Mouse (Mus musculus): ENCODE measurements around the gene Mcrip2.

The Mcrip2 gene

GRCm38 (mm10) chr17:25868601-25869191, at the start of gene Mcrip2:
Gene Mcrip2 (minus strand): TSS chr17:25868764.
- DNase-seq (ENCODE audit: low spot score in 2 of 2): peak; percentile 87 to 88

GRCm38 (mm10) chr17:25918037-25918750, 49.6 kb upstream of the Mcrip2 start:
- no peak for DNase-seq (ENCODE audit: low spot score in 2 of 2)

GRCm38 (mm10) chr17:25916931-25917647, 48.5 kb upstream of the Mcrip2 start:
- DNase-seq (ENCODE audit: low spot score in 2 of 2): no peak

GRCm38 (mm10) chr17:25914295-25914694, 45.7 kb upstream of the Mcrip2 start:
- no peak for DNase-seq (ENCODE audit: low spot score in 2 of 2)

- no peak for DNase-seq (ENCODE audit: low spot score in 2 of 2)
Observed at GRCm38 (mm10) chr17:25913877-25914275, 45.3 kb upstream of the Mcrip2 start.

- peak in 1 of 2 experiments; percentile 49 for DNase-seq (ENCODE audit: low spot score in 2 of 2)
Observed at GRCm38 (mm10) chr17:25913186-25913876, 44.8 kb upstream of the Mcrip2 start.

GRCm38 (mm10) chr17:25911816-25912215, 43.3 kb upstream of the Mcrip2 start:
- DNase-seq (ENCODE audit: low spot score in 2 of 2): no peak

- no peak for DNase-seq (ENCODE audit: low spot score in 2 of 2)
Observed at GRCm38 (mm10) chr17:25907640-25908039, 39.1 kb upstream of the Mcrip2 start.

GRCm38 (mm10) chr17:25903061-25903460, 34.5 kb upstream of the Mcrip2 start:
- no peak for DNase-seq (ENCODE audit: low spot score in 2 of 2)

GRCm38 (mm10) chr17:25900193-25900592, 31.6 kb upstream of the Mcrip2 start:
- DNase-seq (ENCODE audit: low spot score in 2 of 2): no peak

GRCm38 (mm10) chr17:25895891-25896290, 27.3 kb upstream of the Mcrip2 start:
- DNase-seq (ENCODE audit: low spot score in 2 of 2): no peak

- no peak for DNase-seq (ENCODE audit: low spot score in 2 of 2)
Observed at GRCm38 (mm10) chr17:25895415-25895814, 26.9 kb upstream of the Mcrip2 start.

GRCm38 (mm10) chr17:25893975-25894617, 25.5 kb upstream of the Mcrip2 start:
- peak; percentile 73 to 80 for DNase-seq (ENCODE audit: low spot score in 2 of 2)

GRCm38 (mm10) chr17:25888837-25889236, 20.3 kb upstream of the Mcrip2 start:
- DNase-seq (ENCODE audit: low spot score in 2 of 2): no peak

- DNase-seq (ENCODE audit: low spot score in 2 of 2): no peak
Observed at GRCm38 (mm10) chr17:25887467-25887866, 18.9 kb upstream of the Mcrip2 start.

GRCm38 (mm10) chr17:25886806-25887205, 18.2 kb upstream of the Mcrip2 start:
- no peak for DNase-seq (ENCODE audit: low spot score in 2 of 2)

GRCm38 (mm10) chr17:25885636-25886035, 17.1 kb upstream of the Mcrip2 start:
- DNase-seq (ENCODE audit: low spot score in 2 of 2): no peak

- no peak for DNase-seq (ENCODE audit: low spot score in 2 of 2)
Observed at GRCm38 (mm10) chr17:25883824-25884223, 15.3 kb upstream of the Mcrip2 start.

GRCm38 (mm10) chr17:25883268-25883667, 14.7 kb upstream of the Mcrip2 start:
- no peak for DNase-seq (ENCODE audit: low spot score in 2 of 2)

GRCm38 (mm10) chr17:25882306-25882705, 13.7 kb upstream of the Mcrip2 start:
- no peak for DNase-seq (ENCODE audit: low spot score in 2 of 2)

GRCm38 (mm10) chr17:25881691-25882090, 13.1 kb upstream of the Mcrip2 start:
- DNase-seq (ENCODE audit: low spot score in 2 of 2): no peak

All from right cerebral cortex, postnatal 10 days (tissue).